Mouse (Mus musculus): Measurements from ENCODE around the gene Gm4312.
"Not testable (repeated sequence)": the region's sequence is repeated elsewhere in the genome, so short reads cannot be mapped to it uniquely, and the experiment has no call there.

Gene Gm4312

DNA sequence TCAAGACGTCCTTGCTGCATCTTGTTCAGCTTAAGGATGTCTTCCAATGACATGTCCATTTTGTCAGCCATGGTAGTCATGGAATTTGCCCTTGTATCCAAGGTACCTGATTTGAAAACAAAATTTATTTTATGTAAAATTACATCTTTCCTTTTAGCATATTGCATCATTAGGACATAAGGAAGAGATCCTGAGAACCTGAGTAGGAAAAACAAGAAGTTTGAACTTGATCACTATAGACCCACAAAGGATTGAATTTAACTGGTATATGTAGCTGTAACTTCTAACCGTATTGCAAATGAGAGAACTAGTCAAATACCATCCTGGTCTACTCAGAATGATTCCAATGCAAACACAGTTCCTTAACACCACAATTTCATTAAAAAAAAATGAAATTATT is at the start of gene Gm4312:
Gene Gm4312 (minus strand): TSS at position 101 of the 400 bp plus-strand sequence.
- not testable (repeated sequence) for DNase-seq (ENCODE audit: low read depth, low spot score)

DNA sequence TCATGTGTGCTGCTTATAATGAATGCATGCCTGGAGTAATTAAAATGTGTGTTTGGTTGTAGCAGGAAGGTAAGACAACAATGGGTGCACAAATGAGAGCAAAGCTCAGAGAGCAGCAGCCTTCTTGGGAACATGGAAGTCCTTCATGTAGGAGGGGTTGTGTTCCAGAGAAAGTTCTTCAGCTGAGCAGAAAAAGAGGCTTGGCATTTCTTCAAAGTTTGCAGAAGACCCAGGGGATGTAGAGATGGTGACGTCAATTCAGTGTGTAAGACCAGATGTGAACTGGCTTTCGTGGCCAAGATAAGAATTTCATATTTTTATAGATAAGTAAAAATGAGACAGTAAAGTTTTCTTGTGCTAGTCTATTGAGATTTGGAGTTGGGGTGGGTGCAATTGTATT is 45.2 kb upstream of the Gm4312 start:
- DNase-seq (ENCODE audit: low read depth, low spot score) = no peak

DNA sequence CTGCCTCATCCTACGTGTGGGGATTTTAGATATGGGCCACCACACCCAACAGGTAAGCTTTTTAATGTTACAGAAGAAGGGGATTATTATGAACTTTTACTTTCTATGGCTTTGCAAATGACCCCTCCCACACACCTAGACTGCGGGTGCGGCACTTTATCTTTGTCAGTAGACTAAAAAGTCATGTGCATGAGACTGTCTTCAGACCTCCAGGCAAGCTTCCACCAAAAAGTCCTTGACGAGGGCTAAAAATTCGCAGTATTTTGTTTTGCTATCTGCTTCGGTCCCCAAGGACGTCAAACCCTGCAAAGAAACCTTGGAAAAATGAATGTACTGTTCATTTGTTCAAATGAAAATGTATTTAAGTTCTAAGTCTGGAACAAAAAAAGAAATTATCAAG is 33.2 kb upstream of the Gm4312 start:
- no peak for DNase-seq (ENCODE audit: low read depth, low spot score)

DNA sequence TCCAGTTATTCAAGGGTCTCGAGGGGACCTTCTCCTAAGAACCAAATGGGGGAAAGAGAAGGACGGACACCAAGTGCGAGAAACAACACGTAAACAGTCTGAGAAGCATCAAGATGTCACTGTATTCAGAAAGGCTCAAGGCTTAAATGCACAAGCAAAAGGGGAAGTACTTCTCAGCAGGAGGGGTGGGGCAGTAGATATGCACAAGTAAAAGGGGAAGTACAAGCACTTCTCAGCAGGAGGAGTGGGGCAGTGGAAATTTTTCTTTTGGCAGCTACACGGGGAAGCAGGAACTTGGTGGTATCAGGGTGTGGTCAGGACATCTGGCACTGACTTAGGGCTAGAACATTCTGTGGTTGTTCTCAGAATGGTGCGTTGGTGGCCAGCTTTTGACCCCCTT is 19.9 kb upstream of the Gm4312 start:
- not testable (repeated sequence) for DNase-seq (ENCODE audit: low read depth, low spot score)

DNA sequence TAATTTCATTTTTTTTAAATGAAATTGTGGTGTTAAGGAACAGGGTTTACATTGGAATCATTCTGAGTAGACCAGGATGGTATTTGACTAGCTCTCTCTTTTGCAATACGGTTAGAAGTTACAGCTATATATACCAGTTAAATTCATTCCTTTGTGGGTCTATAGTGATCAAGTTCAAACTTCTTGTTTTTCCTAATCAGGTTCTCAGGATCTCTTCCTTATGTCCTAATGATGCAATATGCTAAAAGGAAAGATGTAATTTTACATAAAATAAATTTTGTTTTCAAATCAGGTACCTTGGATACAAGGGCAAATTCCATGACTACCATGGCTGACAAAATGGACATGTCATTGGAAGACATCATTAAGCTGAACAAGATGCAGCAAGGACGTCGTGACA is 21.3 kb downstream of the Gm4312 start, which contains the start of gene Gm4307:
Gene Gm4307 (plus strand): TSS at position 301 of the 400 bp plus-strand sequence.
- DNase-seq (ENCODE audit: low read depth, low spot score) = not testable (repeated sequence)

DNA sequence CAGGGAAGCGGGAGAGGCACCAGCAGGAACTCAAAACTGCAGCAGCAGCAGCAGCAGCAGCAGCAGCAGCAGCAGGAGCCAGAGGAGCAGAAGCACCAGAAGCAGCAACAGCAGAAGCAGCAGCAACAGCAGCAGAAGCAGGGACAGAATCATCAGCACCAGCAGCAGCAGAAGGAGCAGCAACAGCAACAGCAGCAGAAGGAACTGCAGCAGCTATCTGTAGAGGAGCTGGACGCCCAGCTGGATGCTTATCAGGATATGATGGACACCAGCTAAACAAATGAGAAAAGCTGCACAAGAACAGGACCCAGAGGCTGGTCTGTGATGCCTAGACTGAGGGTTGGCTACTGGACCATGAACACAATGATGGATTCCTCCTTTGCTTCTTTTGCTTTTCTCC is 25.5 kb downstream of the Gm4312 start:
- not testable (repeated sequence) for DNase-seq (ENCODE audit: low read depth, low spot score)

DNA sequence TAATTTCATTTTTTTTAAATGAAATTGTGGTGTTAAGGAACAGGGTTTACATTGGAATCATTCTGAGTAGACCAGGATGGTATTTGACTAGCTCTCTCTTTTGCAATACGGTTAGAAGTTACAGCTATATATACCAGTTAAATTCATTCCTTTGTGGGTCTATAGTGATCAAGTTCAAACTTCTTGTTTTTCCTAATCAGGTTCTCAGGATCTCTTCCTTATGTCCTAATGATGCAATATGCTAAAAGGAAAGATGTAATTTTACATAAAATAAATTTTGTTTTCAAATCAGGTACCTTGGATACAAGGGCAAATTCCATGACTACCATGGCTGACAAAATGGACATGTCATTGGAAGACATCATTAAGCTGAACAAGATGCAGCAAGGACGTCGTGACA is 31.6 kb downstream of the Gm4312 start, which contains the start of gene Gm4305:
Gene Gm4305 (plus strand): TSS at position 301 of the 400 bp plus-strand sequence.
- not testable (repeated sequence) for DNase-seq (ENCODE audit: low read depth, low spot score)

DNA sequence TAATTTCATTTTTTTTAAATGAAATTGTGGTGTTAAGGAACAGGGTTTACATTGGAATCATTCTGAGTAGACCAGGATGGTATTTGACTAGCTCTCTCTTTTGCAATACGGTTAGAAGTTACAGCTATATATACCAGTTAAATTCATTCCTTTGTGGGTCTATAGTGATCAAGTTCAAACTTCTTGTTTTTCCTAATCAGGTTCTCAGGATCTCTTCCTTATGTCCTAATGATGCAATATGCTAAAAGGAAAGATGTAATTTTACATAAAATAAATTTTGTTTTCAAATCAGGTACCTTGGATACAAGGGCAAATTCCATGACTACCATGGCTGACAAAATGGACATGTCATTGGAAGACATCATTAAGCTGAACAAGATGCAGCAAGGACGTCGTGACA is 36.7 kb downstream of the Gm4312 start, which contains the start of gene Gm4303:
Gene Gm4303 (plus strand): TSS at position 301 of the 400 bp plus-strand sequence.
- not testable (repeated sequence) for DNase-seq (ENCODE audit: low read depth, low spot score)

DNA sequence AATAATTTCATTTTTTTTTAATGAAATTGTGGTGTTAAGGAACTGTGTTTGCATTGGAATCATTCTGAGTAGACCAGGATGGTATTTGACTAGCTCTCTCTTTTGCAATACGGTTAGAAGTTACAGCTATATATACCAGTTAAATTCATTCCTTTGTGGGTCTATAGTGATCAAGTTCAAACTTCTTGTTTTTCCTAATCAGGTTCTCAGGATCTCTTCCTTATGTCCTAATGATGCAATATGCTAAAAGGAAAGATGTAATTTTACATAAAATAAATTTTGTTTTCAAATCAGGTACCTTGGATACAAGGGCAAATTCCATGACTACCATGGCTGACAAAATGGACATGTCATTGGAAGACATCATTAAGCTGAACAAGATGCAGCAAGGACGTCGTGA is 41.8 kb downstream of the Gm4312 start, which contains the start of gene Gm4302:
Gene Gm4302 (plus strand): TSS at position 301 of the 400 bp plus-strand sequence.
- DNase-seq (ENCODE audit: low read depth, low spot score) = not testable (repeated sequence)

DNA sequence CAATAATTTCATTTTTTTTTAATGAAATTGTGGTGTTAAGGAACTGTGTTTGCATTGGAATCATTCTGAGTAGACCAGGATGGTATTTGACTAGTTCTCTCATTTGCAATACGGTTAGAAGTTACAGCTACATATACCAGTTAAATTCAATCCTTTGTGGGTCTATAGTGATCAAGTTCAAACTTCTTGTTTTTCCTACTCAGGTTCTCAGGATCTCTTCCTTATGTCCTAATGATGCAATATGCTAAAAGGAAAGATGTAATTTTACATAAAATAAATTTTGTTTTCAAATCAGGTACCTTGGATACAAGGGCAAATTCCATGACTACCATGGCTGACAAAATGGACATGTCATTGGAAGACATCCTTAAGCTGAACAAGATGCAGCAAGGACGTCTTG is 47.0 kb downstream of the Gm4312 start, which contains the start of gene Gm4301:
Gene Gm4301 (plus strand): TSS at position 301 of the 400 bp plus-strand sequence.
- DNase-seq (ENCODE audit: low read depth, low spot score) = not testable (repeated sequence)
